Mouse (Mus musculus) liver, postnatal 0 days (tissue): ENCODE results near the gene Lpgat1.

ENCODE experiments used
- CTCF ChIP-seq: sonication (generic); IDR thresholded peaks from 2 replicates; pipeline ENCODE4 v1.5.1; 2016; ENCODE audit warnings: antibody characterized with exemption, low read depth
- EP300 ChIP-seq: IDR thresholded peaks from 2 replicates; pipeline ENCODE4 v1.6.1; 2016; ENCODE audit warnings: antibody characterized with exemption, low read depth, mild to moderate bottlenecking

GRCm38 (mm10) chr1:191748431-191748830 is 30.8 kb downstream of the Lpgat1 start:
- no peak for TF ChIP-seq CTCF
- TF ChIP-seq EP300: no peak
